Mouse (Mus musculus) MEL (cell line): Measurements from ENCODE around the gene Morn1.

ENCODE experiments used
- CTCF ChIP-seq, 3 experiments: IDR thresholded peaks in 2 of 3; conservative IDR thresholded peaks in 1 of 3; 2 replicates each; pipeline ENCODE4 v1.5.1; 2011 to 2012; ENCODE audit warnings: low read length in 3 of 3, low read depth in 2 of 3, mild to moderate bottlenecking in 2 of 3, improper control_type of control experiment in 1 of 3, inconsistent platforms in 1 of 3, mixed read lengths in 1 of 3, moderate library complexity in 1 of 3; ENCODE audit not compliant: control insufficient read depth in 1 of 3, insufficient read depth in 1 of 3, poor library complexity in 1 of 3, severe bottlenecking in 1 of 3
- EP300 ChIP-seq, 2 experiments: IDR thresholded peaks; 2 replicates each; pipeline ENCODE4 v1.6.1; 2011; ENCODE audit warnings: improper control_type of control experiment in 2 of 2, low read length in 2 of 2, low read depth in 1 of 2, mild to moderate bottlenecking in 1 of 2
- NRF1 ChIP-seq: IDR thresholded peaks from 2 replicates; pipeline ENCODE4 v1.6.1; 2014; ENCODE audit warnings: low read depth, mild to moderate bottlenecking, inconsistent platforms, low read length, improper control_type of control experiment, moderate library complexity; ENCODE audit not compliant: poor library complexity, insufficient read depth, severe bottlenecking
- POLR2A ChIP-seq, 2 experiments: IDR thresholded peaks; 2 replicates each; pipeline ENCODE4 v1.6.1; 2011 to 2012; ENCODE audit warnings: low read length in 2 of 2, mild to moderate bottlenecking in 2 of 2, control low read depth in 1 of 2, improper control_type of control experiment in 1 of 2, low read depth in 1 of 2, moderate library complexity in 1 of 2; ENCODE audit not compliant: control insufficient read depth in 1 of 2, insufficient read depth in 1 of 2, poor library complexity in 1 of 2
- RCOR1 ChIP-seq: IDR thresholded peaks from 2 replicates; pipeline ENCODE4 v1.6.1; 2012; ENCODE audit warnings: low read depth, mild to moderate bottlenecking, inconsistent platforms, low read length, improper control_type of control experiment
- SIN3A ChIP-seq: IDR thresholded peaks from 2 replicates; pipeline ENCODE4 v1.6.1; 2012; ENCODE audit warnings: low read length, improper control_type of control experiment, inconsistent platforms
- TBP ChIP-seq: IDR thresholded peaks from 2 replicates; pipeline ENCODE4 v1.8.0; 2011; ENCODE audit warnings: low read depth, low read length, improper control_type of control experiment
- TCF12 ChIP-seq: IDR thresholded peaks from 2 replicates; pipeline ENCODE4 v1.6.1; 2014; ENCODE audit warnings: low read depth, mild to moderate bottlenecking, inconsistent platforms, low read length, improper control_type of control experiment, moderate library complexity
- USF2 ChIP-seq, 2 experiments: IDR thresholded peaks; 2 replicates each; pipeline ENCODE4 v1.6.1; 2011 to 2012; ENCODE audit warnings: improper control_type of control experiment in 2 of 2, low read length in 2 of 2, borderline replicate concordance in 1 of 2, inconsistent platforms in 1 of 2, low read depth in 1 of 2, mild to moderate bottlenecking in 1 of 2; ENCODE audit not compliant: insufficient read depth in 1 of 2
- ZC3H11A ChIP-seq: IDR thresholded peaks from 2 replicates; pipeline ENCODE4 v1.6.1; 2012; ENCODE audit warnings: low read depth, mild to moderate bottlenecking, inconsistent platforms, low read length, improper control_type of control experiment
- ZNF384 ChIP-seq: IDR thresholded peaks from 2 replicates; pipeline ENCODE4 v1.6.1; 2012; ENCODE audit warnings: low read depth, mild to moderate bottlenecking, inconsistent platforms, low read length, improper control_type of control experiment

DNA sequence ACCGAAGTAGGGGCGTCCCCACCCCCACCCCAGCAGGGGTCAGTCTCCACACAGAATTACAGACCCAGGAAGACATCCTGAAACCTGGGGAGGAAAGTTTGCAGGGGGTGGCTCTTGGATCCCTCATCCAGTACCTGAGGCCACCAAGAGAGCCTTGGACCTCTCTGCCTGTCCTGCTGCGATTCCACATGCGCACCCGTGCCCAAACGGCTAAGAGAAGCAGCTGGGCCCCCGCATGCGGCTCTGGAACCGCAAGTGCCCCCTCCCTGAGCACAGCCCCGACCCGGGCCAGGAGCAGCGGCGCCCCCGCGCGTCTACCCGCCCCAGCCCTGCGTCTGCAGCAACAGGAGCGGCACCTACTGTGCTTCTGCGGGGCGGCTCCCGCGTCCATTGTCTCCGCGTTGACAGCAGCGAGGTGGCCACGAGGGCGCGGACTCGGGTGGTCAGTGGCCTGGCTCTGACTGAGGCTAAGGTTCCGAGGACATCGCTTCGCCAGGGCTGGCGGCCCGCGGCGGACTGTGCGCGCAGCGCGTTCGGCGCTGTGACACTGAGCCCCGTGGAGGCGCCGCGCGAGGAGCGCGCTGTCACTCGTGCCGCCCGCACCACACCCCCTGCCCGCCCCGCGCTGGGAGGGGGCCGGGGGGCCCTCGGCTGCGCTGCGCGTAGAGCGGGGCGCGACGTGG, 43.6 kb upstream of the Morn1 start:
- TF ChIP-seq EP300 (IDR thresholded peaks at IDR 0.05; ENCODE audit: low read depth in 1 of 2, low read length in 2 of 2) (no peak), TBP (no peak), POLR2A (IDR thresholded peaks at IDR 0.05; ENCODE audit: control insufficient read depth in 1 of 2, insufficient read depth in 1 of 2, low read depth in 1 of 2, low read length in 2 of 2, poor library complexity in 1 of 2) (no peak), CTCF (IDR thresholded peaks at IDR 0.05 in 2 of 3, conservative IDR thresholded peaks at IDR 0.05 in 1 of 3; ENCODE audit: control insufficient read depth in 1 of 3, insufficient read depth in 1 of 3, low read depth in 2 of 3, low read length in 3 of 3, poor library complexity in 1 of 3, severe bottlenecking in 1 of 3) (no peak), TCF12 (no peak), USF2 (IDR thresholded peaks at IDR 0.05; ENCODE audit: borderline replicate concordance in 1 of 2, insufficient read depth in 1 of 2, low read depth in 1 of 2, low read length in 2 of 2) (no peak), ZC3H11A (no peak), NRF1 (no peak), SIN3A (no peak), ZNF384 (no peak), RCOR1 (no peak)
